Mouse (Mus musculus): Measurements from ENCODE around the gene Sdhaf3.
A peak's percentile ranks its signal among the peaks of the same experiment; 100 is the strongest.
"Not testable (repeated sequence)": the region's sequence is repeated elsewhere in the genome, so short reads cannot be mapped to it uniquely, and the experiment has no call there.

The Sdhaf3 gene

DNA sequence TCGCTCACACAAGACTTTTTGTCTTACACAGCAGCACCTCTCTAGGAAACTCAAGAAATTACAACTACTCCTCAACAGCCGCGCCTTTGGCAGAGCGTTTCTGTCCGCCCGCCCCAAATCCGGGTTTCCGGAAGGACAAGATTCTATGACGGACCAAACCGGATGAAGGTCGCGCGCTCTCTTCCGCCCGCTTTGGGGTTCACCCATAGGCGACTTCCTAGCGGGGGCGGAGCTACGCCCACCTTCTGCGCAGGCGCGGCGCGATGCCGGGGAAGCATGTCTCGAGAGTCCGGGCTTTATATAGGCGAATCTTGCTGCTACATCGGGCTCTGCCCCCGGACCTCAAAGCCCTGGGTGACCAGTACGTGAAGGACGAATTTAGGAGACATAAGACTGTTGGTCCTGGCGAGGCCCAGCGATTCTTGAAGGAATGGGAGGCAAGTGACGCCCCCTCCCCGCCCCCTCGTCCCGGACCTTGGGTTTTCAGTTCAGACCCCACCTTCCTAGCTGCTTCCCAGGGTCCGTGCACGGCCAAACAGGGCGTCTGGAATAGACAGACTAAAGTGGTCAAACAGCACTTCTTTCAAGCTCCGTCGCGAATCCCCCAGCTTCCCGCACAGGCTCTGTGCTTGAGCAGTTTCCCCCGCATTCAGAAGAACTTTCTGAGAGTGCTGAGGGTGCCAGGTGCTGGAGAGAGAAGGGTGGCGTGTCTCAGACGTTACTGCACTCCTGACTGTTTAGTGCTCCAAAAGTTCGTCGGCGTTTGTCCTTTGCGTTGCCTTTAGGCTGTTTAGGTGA lies at the start of gene Sdhaf3:
Sdhaf3 (plus strand) TSS at position 241 of the 798 bp plus-strand sequence.
- peak; percentile 74 for DNase-seq (ENCODE audit: low spot score)

DNA sequence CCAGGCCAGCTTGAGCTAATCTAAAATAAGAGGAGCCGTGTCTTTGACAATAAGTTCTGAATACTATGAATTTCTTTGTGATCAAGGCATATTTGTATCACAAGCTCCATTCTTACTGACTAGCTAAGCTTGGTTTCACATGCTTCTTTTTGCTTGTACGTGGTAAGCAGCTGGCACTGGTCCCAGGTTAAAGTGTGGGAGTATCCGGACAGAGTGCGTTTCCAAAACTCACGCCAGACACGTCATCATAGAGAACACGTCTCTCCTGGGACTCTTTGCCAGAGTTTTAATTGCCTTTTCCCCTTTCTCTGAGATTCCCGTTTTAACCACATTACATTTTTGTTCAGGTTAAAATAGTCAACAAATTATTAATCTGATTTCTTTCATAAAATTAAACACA lies 46.2 kb upstream of the Sdhaf3 start:
- DNase-seq (ENCODE audit: low spot score), result no peak

DNA sequence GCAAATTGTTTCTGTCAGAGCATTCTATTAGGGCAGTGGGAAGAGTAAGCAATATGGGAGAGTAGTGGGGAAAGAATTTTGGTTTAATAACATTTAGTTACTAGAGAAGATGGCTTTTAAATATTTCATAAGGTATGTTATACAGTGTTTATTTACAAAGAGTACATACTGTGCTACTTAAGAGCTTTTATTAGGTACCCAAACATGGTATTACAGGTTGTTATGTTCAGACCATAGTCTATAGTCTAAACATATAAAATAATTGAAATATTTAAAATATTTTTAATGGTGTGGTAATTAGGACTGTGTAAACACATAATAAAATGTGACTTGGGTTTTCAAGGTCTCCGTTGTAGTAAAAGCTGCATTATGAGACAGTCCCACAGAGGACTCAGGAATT lies 41.5 kb upstream of the Sdhaf3 start:
- no peak for DNase-seq (ENCODE audit: low spot score)

- DNase-seq (ENCODE audit: low spot score), result no peak
Measured at GRCm38 (mm10) chr6:6914849-6915525, 40.8 kb upstream of the Sdhaf3 start.

DNA sequence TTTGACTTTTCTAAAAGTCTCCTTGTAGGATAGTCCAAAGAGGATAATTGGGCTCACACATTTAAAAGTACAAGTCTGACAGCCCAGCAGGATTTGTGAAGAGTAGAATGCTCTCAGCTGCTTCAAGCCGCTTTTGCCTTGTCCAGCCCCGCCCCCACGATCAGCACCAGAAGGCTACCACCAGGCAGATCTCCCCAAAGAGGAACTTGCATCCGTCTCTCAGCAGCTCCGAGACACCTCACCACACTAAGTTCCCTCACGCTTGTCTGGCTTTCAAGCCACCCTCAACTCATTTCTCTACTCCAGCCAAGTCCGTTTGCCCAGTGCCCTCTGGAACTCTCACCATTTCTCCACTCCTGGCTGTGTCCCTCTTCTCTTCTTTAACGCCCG lies 40.3 kb upstream of the Sdhaf3 start:
- DNase-seq (ENCODE audit: low spot score), result no peak

DNA sequence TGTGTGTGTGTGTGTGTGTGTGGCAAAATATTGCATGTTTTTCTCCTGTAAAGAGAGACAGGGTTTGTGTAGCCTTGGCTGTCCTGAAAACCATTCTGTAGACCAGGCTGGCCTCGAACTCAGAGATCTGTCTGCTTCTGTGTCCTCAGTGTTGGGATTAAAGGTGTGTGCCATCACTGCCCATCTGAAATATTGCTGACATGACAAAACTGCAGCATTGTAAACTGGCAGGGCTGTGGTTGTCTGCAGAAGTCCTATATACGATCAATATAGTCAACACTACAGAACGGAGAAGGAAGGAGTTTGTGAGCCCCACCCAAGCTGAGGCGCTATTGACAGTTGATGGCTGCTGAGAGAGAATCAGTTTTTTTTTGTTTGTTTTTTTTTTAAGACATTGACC lies 38.5 kb upstream of the Sdhaf3 start:
- DNase-seq (ENCODE audit: low spot score), result no peak

DNA sequence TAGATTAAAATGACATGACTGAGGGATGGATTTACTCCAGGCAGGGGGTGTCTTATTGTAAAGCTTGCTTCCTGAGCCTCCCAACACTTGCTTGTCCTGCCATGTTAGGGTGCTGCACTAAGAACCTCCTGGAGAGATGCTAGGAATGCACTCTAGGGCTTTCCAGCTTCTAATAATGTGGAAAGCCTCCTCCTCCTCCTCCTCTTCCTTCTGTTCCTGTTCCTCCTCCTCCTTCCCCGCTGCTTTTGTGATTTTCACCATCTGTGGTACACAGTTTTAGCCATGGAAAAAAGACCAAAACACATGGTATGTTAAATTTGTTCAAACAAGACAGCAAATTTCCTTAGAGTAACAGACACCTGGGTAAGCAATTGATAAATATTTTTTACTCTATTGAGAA lies 30.5 kb upstream of the Sdhaf3 start:
- DNase-seq (ENCODE audit: low spot score), result no peak

- no peak for DNase-seq (ENCODE audit: low spot score)
Measured at GRCm38 (mm10) chr6:6930831-6931230, 25.0 kb upstream of the Sdhaf3 start.

GRCm38 (mm10) chr6:6931507-6931906 lies 24.3 kb upstream of the Sdhaf3 start:
- DNase-seq (ENCODE audit: low spot score), result no peak

DNA sequence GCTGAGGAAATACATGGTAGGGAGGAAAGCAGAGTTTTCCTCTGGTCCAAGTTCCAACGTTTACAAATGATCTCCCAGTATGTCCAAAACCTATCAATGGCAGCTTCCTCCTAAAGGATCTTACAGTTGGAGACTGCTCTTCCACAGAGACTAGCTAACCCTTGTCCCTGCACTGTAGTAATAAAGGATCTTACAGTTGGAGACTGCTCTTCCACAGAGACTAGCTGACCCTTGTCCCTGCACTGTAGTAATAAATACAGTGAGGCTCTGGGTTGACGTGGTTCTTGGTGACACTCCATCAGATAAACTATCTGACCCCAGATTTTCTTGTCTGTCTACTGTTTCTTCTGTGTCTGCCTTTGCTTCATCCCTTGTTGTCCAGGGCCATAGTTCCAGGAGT lies 15.0 kb upstream of the Sdhaf3 start:
- no peak for DNase-seq (ENCODE audit: low spot score)

DNA sequence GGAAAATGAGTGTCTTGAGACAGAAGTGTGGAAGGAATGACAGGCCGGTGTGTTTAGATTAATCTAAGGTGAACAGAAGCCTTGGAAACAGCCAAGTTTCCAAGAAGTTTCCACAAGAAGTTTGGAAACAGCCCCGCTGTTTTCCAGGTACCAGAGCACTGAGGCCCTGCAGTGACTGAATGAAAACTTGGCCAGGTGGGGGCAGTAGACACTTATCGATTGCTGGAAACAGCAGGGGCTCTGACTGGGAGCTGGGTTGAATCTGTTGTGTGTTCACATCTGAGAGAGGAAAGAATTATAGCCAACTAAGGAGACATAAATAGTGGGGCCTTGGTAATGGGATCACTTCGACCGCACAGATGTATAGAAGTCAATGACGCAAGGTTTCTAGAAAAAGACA lies 13.0 kb upstream of the Sdhaf3 start:
- DNase-seq (ENCODE audit: low spot score), result no peak

GRCm38 (mm10) chr6:6947650-6948049 lies 8.2 kb upstream of the Sdhaf3 start:
- DNase-seq (ENCODE audit: low spot score), result no peak

- DNase-seq (ENCODE audit: low spot score), result no peak
Measured at GRCm38 (mm10) chr6:6955395-6955763, 425 bp upstream of the Sdhaf3 start.

- not testable (repeated sequence) for DNase-seq (ENCODE audit: low spot score)
Measured at GRCm38 (mm10) chr6:6959234-6959633, 3.4 kb downstream of the Sdhaf3 start.

GRCm38 (mm10) chr6:6997226-6997946 lies 41.6 kb downstream of the Sdhaf3 start:
- no peak for DNase-seq (ENCODE audit: low spot score)

DNA sequence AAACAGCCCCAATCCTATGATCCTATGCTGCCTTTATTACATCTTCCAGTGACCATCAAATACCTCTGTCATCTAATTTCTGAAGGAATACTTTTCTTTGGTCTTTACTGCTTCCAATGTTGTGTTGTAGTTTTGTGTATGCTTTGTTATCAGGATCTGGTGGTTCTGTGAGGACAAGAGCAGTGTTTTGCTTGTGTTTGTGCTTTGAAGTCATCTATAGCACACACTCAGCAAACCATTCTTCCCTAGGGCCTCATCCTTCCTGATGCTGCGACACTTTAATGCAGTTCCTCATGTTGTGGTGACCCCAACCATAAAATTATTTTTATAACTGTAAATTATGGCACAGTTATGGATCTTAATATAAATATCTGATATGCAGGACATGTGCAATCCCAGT lies 42.2 kb downstream of the Sdhaf3 start:
- no peak for DNase-seq (ENCODE audit: low spot score)

GRCm38 (mm10) chr6:6999015-6999414 lies 43.2 kb downstream of the Sdhaf3 start:
- DNase-seq (ENCODE audit: low spot score), result no peak

- no peak for DNase-seq (ENCODE audit: low spot score)
Measured at GRCm38 (mm10) chr6:7003085-7003484, 47.3 kb downstream of the Sdhaf3 start.

DNA sequence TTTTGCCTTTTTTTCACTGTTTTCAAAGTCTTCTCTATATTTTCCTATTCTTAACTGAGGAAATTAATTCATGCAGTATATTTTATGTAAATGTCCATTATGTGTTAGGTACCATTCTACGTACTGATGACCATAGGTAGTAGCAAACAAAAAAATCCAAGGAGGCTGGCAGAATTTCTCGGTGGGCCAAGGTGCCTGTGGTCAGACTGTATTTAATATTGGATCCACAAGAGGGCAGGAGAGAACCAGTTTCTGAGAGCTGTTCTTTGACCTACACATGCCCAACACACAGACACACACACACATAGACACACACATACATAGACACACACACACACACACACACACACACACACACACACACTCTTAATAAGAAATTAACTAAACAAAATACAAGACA lies 48.2 kb downstream of the Sdhaf3 start:
- DNase-seq (ENCODE audit: low spot score), result no peak

GRCm38 (mm10) chr6:7038087-7038486 lies 82.3 kb downstream of the Sdhaf3 start:
- no peak for DNase-seq (ENCODE audit: low spot score)

- no peak for DNase-seq (ENCODE audit: low spot score)
Measured at GRCm38 (mm10) chr6:7038835-7039234, 83.0 kb downstream of the Sdhaf3 start.

DNA sequence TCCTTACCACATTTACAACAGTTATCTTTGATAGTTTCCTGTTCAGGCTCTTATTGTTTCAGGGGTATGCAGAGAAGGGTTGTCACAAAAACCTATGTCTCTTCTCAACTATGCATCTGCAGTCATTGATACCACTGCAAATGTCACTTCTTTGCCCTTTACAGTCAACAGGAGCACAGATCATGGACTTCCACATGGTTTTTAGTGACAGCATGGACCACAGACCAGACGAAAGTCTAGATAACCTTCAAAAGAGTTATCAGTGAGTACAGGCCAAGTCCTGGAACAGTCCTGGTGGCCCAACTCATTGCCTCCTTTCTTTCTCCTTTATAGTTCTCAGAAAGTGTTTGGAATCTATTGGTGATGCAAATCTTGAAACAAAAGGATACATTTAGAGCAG lies 86.1 kb downstream of the Sdhaf3 start:
- DNase-seq (ENCODE audit: low spot score), result no peak

DNA sequence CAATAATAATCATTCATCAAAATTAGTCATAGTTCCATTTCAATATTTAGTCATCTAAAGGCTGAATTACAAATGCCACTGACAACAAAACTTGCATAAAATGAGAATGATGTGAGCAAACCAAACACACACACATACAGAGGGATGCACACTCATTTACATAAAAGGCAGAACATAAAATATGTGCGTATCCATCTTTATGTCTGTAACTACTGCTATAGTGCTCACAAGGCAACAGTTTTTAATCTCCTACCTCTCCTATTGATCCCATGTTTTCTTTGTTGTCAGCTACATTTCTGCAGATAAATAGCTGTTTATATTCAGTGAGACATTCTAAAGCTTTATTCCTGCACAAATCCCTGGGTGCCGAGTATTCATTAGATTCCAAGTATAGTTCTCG lies 107.0 kb downstream of the Sdhaf3 start:
- DNase-seq (ENCODE audit: low spot score), result no peak

Measured in urinary bladder, postnatal 10 days (tissue).